Mouse (Mus musculus) urinary bladder, postnatal 36 days (tissue): ENCODE results near the gene Abhd4.

Source experiments
- DNase-seq, 2 experiments: peaks; one replicate each; pipeline ENCODE4 v3.0.0; 2022; ENCODE audit warnings: low spot score in 2 of 2, mixed read lengths in 1 of 2

Gene Abhd4

DNA sequence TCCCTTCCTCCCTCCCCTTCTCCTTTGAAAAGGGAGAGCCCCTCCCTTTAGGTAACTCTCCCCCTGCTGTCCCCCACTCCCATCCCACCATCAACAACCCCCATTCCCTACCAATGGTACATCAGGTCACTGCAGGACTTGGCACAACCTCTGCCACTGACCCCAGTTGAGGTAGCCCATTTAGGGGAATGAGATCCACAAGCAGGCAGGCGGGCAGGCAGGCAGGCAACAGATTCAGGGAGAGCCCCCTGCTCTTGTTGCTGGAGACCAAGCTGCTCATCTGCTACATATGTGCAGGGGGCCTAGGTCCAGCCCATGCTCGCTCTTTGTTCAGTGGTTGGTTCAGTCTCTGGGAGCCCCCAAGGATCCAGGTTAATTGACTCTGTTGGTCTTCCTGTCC lies 22.5 kb downstream of the Abhd4 start:
- no peak for DNase-seq

DNA sequence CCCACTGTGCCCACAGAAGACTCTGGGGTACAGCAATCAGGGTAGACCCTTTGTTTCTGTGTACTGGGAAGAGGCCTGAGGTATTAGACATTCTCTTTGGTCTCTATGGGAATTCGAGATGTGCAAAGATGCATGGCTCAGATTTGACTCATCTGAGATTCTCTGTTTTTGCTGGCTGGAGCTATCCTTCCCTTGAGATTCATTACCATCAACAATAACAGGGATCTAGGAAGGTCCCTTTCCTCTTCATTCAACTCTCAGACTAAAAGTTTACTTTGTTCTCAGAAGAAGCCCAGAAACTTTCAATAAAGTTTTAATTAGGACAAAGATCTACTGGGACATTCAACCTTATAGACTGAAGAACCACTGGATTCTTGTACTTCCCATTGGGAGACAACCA lies 30.9 kb downstream of the Abhd4 start, which contains the start of gene Olfr49:
Gene Olfr49, minus strand, starts transcription at position 101 of the 400 bp plus-strand sequence.
- no peak for DNase-seq

DNA sequence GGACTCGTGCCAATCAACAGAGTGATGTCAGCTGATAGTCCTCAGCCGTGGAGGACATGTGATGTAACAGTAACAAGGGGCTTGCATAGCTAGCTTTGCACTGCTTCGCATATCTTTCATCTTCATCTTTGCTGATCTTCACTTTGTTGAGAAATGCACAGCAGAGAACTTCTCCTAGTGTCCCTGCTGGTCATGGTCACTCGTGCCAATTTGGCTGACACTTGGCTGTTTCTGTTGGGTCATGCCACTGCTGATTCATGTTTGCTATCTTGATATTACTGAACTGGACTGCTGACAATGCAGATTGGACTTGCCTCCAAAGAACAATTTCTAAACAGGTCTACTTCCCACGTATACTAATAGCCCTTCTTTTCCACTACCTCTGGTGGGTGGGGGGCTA lies 46.1 kb downstream of the Abhd4 start:
- peak in 1 of 2 experiments; percentile 45 for DNase-seq

DNA sequence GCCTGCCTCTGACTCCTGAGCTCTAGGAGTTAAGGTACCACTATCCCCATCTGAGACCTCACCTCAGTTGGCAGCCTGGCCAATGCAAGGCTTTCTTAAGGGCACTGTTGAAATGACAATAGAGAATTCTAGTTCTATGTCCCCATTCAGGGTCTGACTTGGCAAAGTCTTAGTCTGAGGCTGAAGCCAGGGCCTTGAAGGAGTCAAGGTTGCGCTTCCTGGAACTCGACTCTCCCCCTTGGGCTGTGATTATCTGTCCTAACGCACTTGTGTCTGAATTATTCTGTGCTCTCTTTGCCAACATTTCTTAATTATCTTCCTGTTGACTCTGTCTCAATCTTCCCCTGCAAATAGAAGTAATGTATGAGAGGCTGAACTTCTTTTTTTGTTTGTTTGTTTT lies 46.7 kb downstream of the Abhd4 start:
- no peak for DNase-seq

DNA sequence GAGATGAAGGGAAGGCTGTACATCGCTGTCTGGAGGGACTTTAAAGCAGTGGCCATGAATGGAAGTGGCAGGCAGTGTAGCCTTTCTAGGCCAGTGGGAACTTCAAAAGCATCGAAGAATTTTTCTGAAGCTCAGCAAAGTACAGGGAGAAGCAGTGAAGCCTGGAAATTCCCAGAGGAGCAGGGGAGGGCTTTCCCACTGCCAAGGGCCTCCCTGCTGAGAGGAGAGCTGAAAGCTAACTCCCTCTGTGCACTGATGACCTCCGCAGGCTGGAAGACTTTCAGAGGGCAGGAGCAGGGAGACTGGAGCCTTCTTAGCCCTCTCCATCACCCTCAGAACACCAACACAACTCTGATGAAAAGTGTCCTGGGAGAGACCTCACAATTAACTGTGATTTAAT lies 57.8 kb downstream of the Abhd4 start:
- DNase-seq: no peak
